Mouse (Mus musculus) limb, embryonic 14.5 days (tissue): ENCODE measurements around the gene Abcd3. TPM values are rescaled to one million over a fixed set of nuclear protein-coding genes. Genes with fewer than 3 reads are reported as not detected.

Experiments
- ATAC-seq: fragments of 200-750 bp; cut with Nextera tagmentation; 2 replicates; pipeline ENCODE4 v1.8.0; 2017; ENCODE audit warnings: low read depth, moderate number of reproducible peaks, moderate TSS enrichment; ENCODE audit not compliant: low FRiP score
- DNase-seq: peaks from one replicate; pipeline ENCODE4 v3.0.0-alpha.2; 2015; ENCODE audit warnings: low spot score
- H3K27ac ChIP-seq: fragments of 300-500 bp; sonication (generic); replicated peaks from 2 replicates; pipeline ENCODE4 v1.5.1; 2014; ENCODE audit warnings: low read depth, mild to moderate bottlenecking, low read length, moderate library complexity, mixed read lengths
- H3K27me3 ChIP-seq: fragments of 300-500 bp; sonication (generic); 2 replicates; pipeline ENCODE4 v1.6.1; 2014; ENCODE audit warnings: low read length, mixed read lengths; ENCODE audit not compliant: control insufficient read depth, insufficient read depth
- H3K36me3 ChIP-seq: fragments of 300-500 bp; sonication (generic); 2 replicates; pipeline ENCODE4 v1.6.1; 2014; ENCODE audit warnings: mild to moderate bottlenecking, low read length, moderate library complexity, mixed read lengths; ENCODE audit not compliant: control insufficient read depth, insufficient read depth
- H3K4me1 ChIP-seq: fragments of 300-500 bp; sonication (generic); 2 replicates; pipeline ENCODE4 v1.6.1; 2014; ENCODE audit warnings: antibody characterized with exemption, low read length, mixed read lengths; ENCODE audit not compliant: control insufficient read depth, insufficient read depth
- H3K4me2 ChIP-seq: fragments of 300-500 bp; sonication (generic); replicated peaks from 2 replicates; pipeline ENCODE4 v1.6.1; 2014; ENCODE audit warnings: low read depth, mild to moderate bottlenecking, low read length, moderate library complexity; ENCODE audit not compliant: severe bottlenecking
- H3K4me3 ChIP-seq: fragments of 300-500 bp; sonication (generic); replicated peaks from 2 replicates; pipeline ENCODE4 v1.5.1; 2014; ENCODE audit warnings: low read length
- H3K9ac ChIP-seq: fragments of 300-500 bp; sonication (generic); 2 replicates; pipeline ENCODE4 v1.6.1; 2014; ENCODE audit warnings: mild to moderate bottlenecking, low read depth, low read length, moderate library complexity; ENCODE audit not compliant: severe bottlenecking
- H3K9me3 ChIP-seq: fragments of 300-500 bp; sonication (generic); 2 replicates; pipeline ENCODE4 v1.6.1; 2016; ENCODE audit warnings: low read length; ENCODE audit not compliant: control insufficient read depth
- POLR2A ChIP-seq: fragments of 200-500 bp; IDR thresholded peaks from 2 replicates; pipeline ENCODE4 v1.8.0; 2012; ENCODE audit warnings: inconsistent platforms, mild to moderate bottlenecking, moderate library complexity, borderline replicate concordance; ENCODE audit not compliant: insufficient read depth, insufficient read length; ENCODE audit errors: extremely low read depth
- WGBS: fragments of 180-500 bp; shearing (Covaris S2); extraction: QIAGEN DNeasy Blood & Tissue Kit; methylation state at CpG from one replicate; pipeline ENCODE4 v1.1.7; 2014; 5-methylcytosine and 5-hydroxymethylcytosine counted together
- polyA plus RNA-seq, 2 experiments: library from polyadenylated mRNA; depleted of rRNA in 1 of 2; stranded (reverse) in 1 of 2; unstranded in 1 of 2; fragments of >200 nt; fragmentation: Nextera tagmentation in 1 of 2; extraction: Ambion mirVana in 1 of 2; gene quantifications; 2 replicates each; pipeline versions ENCODE4 v1.2.1 to v1.2.3; 2012 to 2014

The Abcd3 gene
- polyA plus RNA-seq, 2 experiments, result 24.6 to 55.3 TPM

DNA sequence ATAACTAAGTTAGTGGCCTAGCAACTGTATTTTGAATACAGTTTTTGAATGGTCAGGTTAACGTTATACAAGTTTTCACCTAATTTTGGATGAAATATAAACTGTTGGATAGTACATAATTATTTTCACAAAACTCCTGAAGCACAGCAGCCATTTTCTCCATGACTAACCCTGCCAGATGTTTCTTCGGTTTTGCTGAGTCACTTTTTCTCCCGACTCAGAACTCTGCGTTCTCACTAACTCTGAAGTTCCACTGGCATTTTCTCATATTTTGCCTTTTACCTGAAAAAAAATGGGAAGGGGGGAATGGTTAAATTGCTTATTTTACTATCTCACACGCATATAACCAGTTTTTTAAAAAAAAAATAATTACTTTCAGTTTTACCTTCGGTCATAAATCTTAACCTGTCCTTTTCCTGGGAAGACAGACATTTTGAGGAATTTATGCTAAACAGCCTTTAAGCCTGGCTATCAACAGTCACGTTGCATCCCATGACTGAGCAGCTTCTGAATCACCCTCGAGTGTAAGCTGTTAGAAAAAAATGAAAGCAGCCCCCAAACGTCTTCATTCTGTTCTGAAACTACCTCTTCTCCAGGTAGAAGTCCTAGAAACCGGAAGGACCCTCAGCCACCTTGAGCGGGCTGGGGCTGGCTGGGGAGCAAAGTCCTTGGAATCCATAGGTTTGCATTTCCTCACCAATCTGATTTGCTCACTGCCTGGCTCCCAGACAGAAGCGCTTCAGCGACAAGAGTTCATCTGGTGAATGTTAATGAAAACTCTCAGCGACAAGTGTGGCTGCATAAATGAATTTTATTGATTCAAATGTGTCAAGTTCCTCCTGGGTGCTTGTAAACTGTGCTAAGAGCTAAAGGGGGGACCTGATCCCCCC lies 94.1 kb downstream of the Abcd3 start:
- Histone ChIP-seq H3K36me3 (no peaks in the 10 kb centered on the region), H3K27ac (no peak overlapping the region), H3K27me3 (peaks cover 11% of the 10 kb centered on the region; the same call in 1 of the 2 replicates), H3K9ac (no peak overlapping the region), H3K4me1 (peaks cover 36% of the 10 kb centered on the region), H3K4me2 (0 out of 2 replicates have a peak overlapping the region, but pooled peaks have one; percentile 13), H3K4me3 (no peak overlapping the region; the same call in 1 of the 2 replicates), H3K9me3 (no peaks in the 10 kb centered on the region)
- 27% methylated on average over 14 of the region's 14 CpGs for WGBS
- no peak for DNase-seq
- no peak for TF ChIP-seq POLR2A
- no peak for ATAC-seq

DNA sequence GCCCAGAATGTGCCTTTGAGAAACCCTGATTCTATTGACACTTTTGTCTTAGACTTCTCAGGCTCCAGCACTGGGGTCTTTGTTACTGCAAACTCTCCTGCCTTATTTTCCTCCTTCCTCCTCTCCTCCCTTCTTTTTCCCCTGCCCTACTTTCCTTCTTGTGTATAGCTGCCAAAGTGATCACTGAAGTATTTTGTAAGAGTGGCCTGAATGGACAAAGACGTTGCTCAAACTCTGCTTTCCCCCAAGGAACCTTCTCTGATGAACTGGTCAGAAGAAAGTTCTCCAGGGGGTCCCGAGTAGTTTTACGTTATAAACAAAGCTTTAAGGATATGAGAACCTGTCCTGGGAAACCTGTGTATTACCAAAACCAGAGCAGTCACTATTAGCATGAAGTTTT lies 95.4 kb downstream of the Abcd3 start:
- DNase-seq (no peak), ATAC-seq (no peak)
- no peaks in the 10 kb centered on the region for H3K9me3 ChIP-seq
- H3K36me3 ChIP-seq, result no peaks in the 10 kb centered on the region
- TF ChIP-seq POLR2A, result no peak
- H3K4me1 ChIP-seq, result peaks cover 35% of the 10 kb centered on the region
- no peak overlapping the region for H3K4me2 ChIP-seq
- H3K27ac ChIP-seq, result no peak overlapping the region
- H3K27me3 ChIP-seq, result peaks cover 11% of the 10 kb centered on the region; the same call in 1 of the 2 replicates
- no peak overlapping the region for H3K9ac ChIP-seq
- no peak overlapping the region for H3K4me3 ChIP-seq
- WGBS, result 81% methylated on average over 3 of the region's 3 CpGs

DNA sequence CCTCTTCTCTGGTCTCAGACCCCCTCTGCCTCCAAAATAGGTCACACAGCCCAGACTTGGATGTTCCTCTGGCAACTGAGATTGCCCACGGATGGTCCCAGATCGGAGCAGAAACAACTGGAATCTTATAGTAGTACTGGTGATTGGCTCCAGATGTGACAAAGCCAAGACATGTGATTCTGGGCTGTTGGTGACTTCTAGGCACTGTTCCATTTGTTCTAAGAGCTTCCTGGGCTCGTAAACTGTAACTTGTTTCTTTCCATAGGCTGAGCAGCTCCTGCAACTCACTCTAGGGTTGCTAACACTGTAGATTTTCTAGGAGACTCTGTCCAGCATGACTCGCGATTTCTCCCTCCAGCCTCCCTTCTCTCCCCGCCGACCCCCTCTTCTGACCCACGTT lies 96.4 kb downstream of the Abcd3 start:
- H3K27me3 ChIP-seq, result peaks cover 11% of the 10 kb centered on the region; the same call in 1 of the 2 replicates
- no peak for TF ChIP-seq POLR2A
- H3K4me2 ChIP-seq, result no peak overlapping the region
- peaks cover 25% of the 10 kb centered on the region for H3K4me1 ChIP-seq
- no peak overlapping the region for H3K9ac ChIP-seq
- peak; percentile 70 for DNase-seq
- no peak overlapping the region for H3K27ac ChIP-seq
- H3K36me3 ChIP-seq, result no peaks in the 10 kb centered on the region
- no peaks in the 10 kb centered on the region for H3K9me3 ChIP-seq
- 38% methylated on average over 8 of the region's 8 CpGs for WGBS
- no peak for ATAC-seq
- no peak overlapping the region for H3K4me3 ChIP-seq

DNA sequence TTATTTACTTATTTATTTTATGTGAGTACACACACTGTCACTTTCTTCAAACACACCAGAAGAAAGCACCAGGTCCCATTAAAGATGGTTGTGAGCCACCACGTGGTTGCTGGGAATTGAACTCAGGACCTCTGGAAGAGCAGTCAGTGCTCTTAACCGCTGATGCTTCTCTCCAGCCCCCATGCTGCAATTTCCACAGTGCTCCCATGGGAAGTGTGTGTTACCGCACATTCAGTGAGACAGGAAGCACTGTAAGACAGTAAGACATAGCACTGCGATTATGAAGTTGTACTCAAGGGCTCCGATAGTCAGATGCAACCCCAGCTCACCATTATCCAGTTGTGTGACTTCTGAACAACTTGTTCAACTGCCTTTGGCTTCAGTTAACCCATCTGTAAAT lies 98.6 kb downstream of the Abcd3 start:
- no peak for TF ChIP-seq POLR2A
- DNase-seq, result no peak
- no peak overlapping the region for H3K9ac ChIP-seq
- peaks cover 16% of the 10 kb centered on the region; the same call in 1 of the 2 replicates for H3K4me1 ChIP-seq
- H3K36me3 ChIP-seq, result no peaks in the 10 kb centered on the region
- WGBS, result 79% methylated on average over 5 of the region's 5 CpGs
- H3K4me3 ChIP-seq, result no peak overlapping the region
- no peak overlapping the region for H3K4me2 ChIP-seq
- peaks cover under 1% of the 10 kb centered on the region; the same call in 1 of the 2 replicates for H3K27me3 ChIP-seq
- peak; percentile 27; the same call in 1 of the 2 replicates for ATAC-seq
- H3K9me3 ChIP-seq, result no peaks in the 10 kb centered on the region
- H3K27ac ChIP-seq, result no peak overlapping the region

DNA sequence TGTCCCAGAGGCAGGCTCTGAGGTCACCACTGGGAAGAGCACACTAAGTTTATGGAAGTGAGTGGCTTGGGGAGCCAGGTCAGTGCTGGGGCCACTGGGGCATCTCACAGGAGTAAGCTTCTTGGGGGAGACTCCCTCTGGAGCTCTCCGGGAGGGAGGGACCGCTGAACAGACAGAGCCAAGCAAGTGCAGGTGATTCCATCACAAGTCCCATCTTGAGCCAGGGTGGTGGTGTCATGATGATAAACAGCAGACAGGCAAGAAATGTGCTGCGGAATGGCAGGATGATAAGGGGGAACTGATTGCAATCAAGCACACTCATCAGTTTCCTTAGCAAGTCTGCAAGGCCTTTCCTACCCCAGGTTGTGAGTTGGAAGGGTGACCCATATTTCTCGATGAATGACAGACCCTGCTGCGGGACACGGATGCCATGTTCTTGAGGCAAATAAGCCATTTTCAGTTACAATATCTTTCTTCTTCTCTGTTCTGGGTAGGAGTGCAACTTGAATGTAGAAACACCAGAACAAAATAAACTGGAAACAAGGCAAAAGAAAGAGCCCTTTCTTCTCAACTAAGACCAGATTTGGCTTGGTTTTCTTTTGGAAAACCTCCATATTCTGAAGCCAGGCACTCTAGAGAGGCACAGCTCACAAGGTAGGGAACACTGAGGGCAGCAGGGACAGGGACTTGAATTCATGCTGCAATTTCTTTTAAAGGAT lies 99.2 kb downstream of the Abcd3 start:
- no peak overlapping the region for H3K4me3 ChIP-seq
- DNase-seq, result no peak
- no peaks in the 10 kb centered on the region for H3K36me3 ChIP-seq
- ATAC-seq, result no peak
- no peak overlapping the region for H3K4me2 ChIP-seq
- H3K4me1 ChIP-seq, result peaks cover 11% of the 10 kb centered on the region; the same call in 1 of the 2 replicates
- no peaks in the 10 kb centered on the region for H3K27me3 ChIP-seq
- TF ChIP-seq POLR2A, result no peak
- no peaks in the 10 kb centered on the region for H3K9me3 ChIP-seq
- H3K27ac ChIP-seq, result no peak overlapping the region
- WGBS, result 70% methylated on average over 6 of the region's 6 CpGs
- no peak overlapping the region for H3K9ac ChIP-seq
